Comparison of ENCODE assay signal across 8 mouse cellular contexts in the genomic region with DNA sequence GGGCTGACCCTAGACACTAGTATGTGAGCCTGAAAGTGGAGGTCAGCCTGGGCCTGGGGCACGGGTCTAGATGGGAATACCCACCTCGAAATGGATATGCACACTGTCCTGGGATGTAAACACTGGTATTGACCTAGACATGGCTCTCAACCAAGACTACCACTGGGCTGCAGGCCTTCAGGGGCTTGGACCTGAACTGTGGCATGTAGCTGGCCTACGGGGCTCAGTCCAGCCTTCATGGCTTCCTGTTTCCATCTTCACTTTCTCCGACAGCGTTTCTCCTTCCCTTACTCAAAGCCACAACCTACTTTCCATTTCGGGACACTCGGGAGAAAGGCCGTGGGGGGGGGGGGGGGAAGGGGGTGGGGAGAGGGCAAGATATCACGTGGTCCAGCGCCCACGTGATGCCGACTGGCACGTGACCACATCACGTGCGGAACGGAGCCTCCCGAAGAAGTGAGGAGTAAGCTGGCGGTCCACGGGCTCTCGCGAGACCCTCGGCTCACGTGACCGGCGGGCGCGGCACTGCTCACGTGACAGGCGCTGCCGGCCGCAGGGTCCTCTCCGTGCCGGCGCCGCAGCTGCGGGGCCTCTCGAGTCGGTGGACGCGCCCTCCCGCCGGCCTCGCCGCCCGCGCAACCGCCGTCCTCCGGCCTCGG. TPM values are rescaled to one million over a fixed set of nuclear protein-coding genes. Genes with fewer than 3 reads are reported as not detected.
DNase-seq lines count a peak whose midpoint lies in the region; ATAC-seq and TF ChIP-seq lines count a peak whose summit lies in the region.

Gene Lamp1 (plus strand): TSS at position 444 of the 659 bp plus-strand sequence.

- H3K27ac ChIP-seq in ES-Bruce4 (ENCODE audit: insufficient read depth, low read length), result no peak within 1 kb of the TSS
- H3K27ac ChIP-seq in forebrain, embryonic 13.5 days, result peak within 1 kb of the TSS; percentile 60
- H3K27ac ChIP-seq in liver, postnatal 0 days (ENCODE audit: low read depth), result peak within 1 kb of the TSS; percentile 94
- peak within 1 kb of the TSS; percentile 64 for H3K27ac ChIP-seq in neural tube, embryonic 14.5 days (ENCODE audit: low read depth, low read length)

- peak; percentile 92; the same call in 1 of the 2 replicates for TF ChIP-seq EP300 in ES-Bruce4 (IDR thresholded peaks at IDR 0.05; ENCODE audit: insufficient read depth, low read depth, low read length)
- TF ChIP-seq EP300 in liver, postnatal 0 days (IDR thresholded peaks at IDR 0.05; ENCODE audit: low read depth), result peak; percentile 78; the same call in 1 of the 2 replicates

- peak within 1 kb of the TSS; percentile 93 for H3K9ac ChIP-seq in ES-Bruce4 (ENCODE audit: low read depth, poor library complexity, severe bottlenecking)
- H3K9ac ChIP-seq in forebrain, embryonic 13.5 days, result peak within 1 kb of the TSS; percentile 99
- H3K9ac ChIP-seq in liver, postnatal 0 days (replicated peaks), result peak within 1 kb of the TSS; percentile 99
- H3K9ac ChIP-seq in neural tube, embryonic 14.5 days (replicated peaks; ENCODE audit: low read depth, low read length), result peak within 1 kb of the TSS; percentile 98

- under 1% methylated on average over 39 of the region's 50 CpGs for WGBS in forebrain, embryonic 13.5 days
- 1% methylated on average over 49 of the region's 50 CpGs for WGBS in large intestine, adult 2 months
- 1% methylated on average over 49 of the region's 50 CpGs for WGBS in liver, postnatal 0 days (ENCODE audit: insufficient replicate concordance)
- WGBS in neural tube, embryonic 14.5 days, result 1% methylated on average over 38 of the region's 50 CpGs

- H3K27me3 ChIP-seq in ES-Bruce4 (ENCODE audit: control insufficient read depth, insufficient read depth, low read length, poor library complexity, severe bottlenecking), result no peaks in the 10 kb centered on the region
- H3K27me3 ChIP-seq in forebrain, embryonic 13.5 days, result no peaks in the 10 kb centered on the region
- H3K27me3 ChIP-seq in liver, postnatal 0 days (ENCODE audit: insufficient read depth, low read length), result no peaks in the 10 kb centered on the region
- no peaks in the 10 kb centered on the region for H3K27me3 ChIP-seq in neural tube, embryonic 14.5 days (ENCODE audit: control insufficient read depth, insufficient read depth, low read length)

- ATAC-seq in cerebellum, adult (ENCODE audit: insufficient number of reproducible peaks, low FRiP score, low TSS enrichment), result peak; percentile 76
- ATAC-seq in forebrain, embryonic 13.5 days, result peak; percentile 98
- peak; percentile 91 for ATAC-seq in liver, postnatal 0 days
- ATAC-seq in neural tube, embryonic 14.5 days (ENCODE audit: low read depth), result peak; percentile 97

- H3K36me3 ChIP-seq in ES-Bruce4 (ENCODE audit: control insufficient read depth, insufficient read depth, low read length, poor library complexity, severe bottlenecking), result peaks cover 4% of the 10 kb centered on the region
- 0 out of 2 replicates have a peak, but pooled peaks cover 5% of the 10 kb centered on the region for H3K36me3 ChIP-seq in forebrain, embryonic 13.5 days (ENCODE audit: poor library complexity, severe bottlenecking)
- H3K36me3 ChIP-seq in liver, postnatal 0 days (replicated peaks; ENCODE audit: insufficient read depth, low read length), result no peaks in the 10 kb centered on the region; the same call in 1 of the 2 replicates
- no peaks in the 10 kb centered on the region for H3K36me3 ChIP-seq in neural tube, embryonic 14.5 days (ENCODE audit: control insufficient read depth, insufficient read depth, low read length)

- peak within 1 kb of the TSS; percentile 97 for H3K4me2 ChIP-seq in forebrain, embryonic 13.5 days
- H3K4me2 ChIP-seq in liver, postnatal 0 days (ENCODE audit: low read depth, low read length), result peak within 1 kb of the TSS; percentile 77
- peak within 1 kb of the TSS; percentile 89 for H3K4me2 ChIP-seq in neural tube, embryonic 14.5 days (ENCODE audit: low read depth, low read length)

- no peak for TF ChIP-seq POLR2A in ES-Bruce4 (IDR thresholded peaks at IDR 0.05; ENCODE audit: insufficient read depth, low read length)

- peak; percentile 99 to 100 for DNase-seq in heart, postnatal 10 days
- DNase-seq in large intestine, adult 2 months (ENCODE audit: low read depth, low spot score), result peak; percentile 89
- DNase-seq in liver, postnatal 0 days, result peak; percentile 98
- peak; percentile 100 for DNase-seq in testis, postnatal 10 days (ENCODE audit: low spot score)

- no peak for TF ChIP-seq CTCF in ES-Bruce4 (IDR thresholded peaks at IDR 0.05; ENCODE audit: low read depth, low read length)
- TF ChIP-seq CTCF in liver, postnatal 0 days (IDR thresholded peaks at IDR 0.05; ENCODE audit: low read depth), result no peak

- intact Hi-C loops in heart, postnatal 10 days (cut with DNase I), result loop anchor here (1.0 kb wide), 1 partner anchor 94 kb away; no protein-coding TSS in a partner anchor

- H3K9me3 ChIP-seq in ES-Bruce4 (replicated peaks; ENCODE audit: control insufficient read depth, insufficient read depth, low read length, poor library complexity, severe bottlenecking), result no peaks in the 10 kb centered on the region
- H3K9me3 ChIP-seq in forebrain, embryonic 13.5 days (replicated peaks), result no peaks in the 10 kb centered on the region
- no peaks in the 10 kb centered on the region for H3K9me3 ChIP-seq in liver, postnatal 0 days (ENCODE audit: low read length)
- no peaks in the 10 kb centered on the region for H3K9me3 ChIP-seq in neural tube, embryonic 14.5 days (ENCODE audit: control insufficient read depth, low read length)

- peak within 1 kb of the TSS; percentile 91 for H3K4me3 ChIP-seq in ES-Bruce4 (ENCODE audit: low read depth, low read length)
- peak within 1 kb of the TSS; percentile 99 for H3K4me3 ChIP-seq in forebrain, embryonic 13.5 days
- H3K4me3 ChIP-seq in liver, postnatal 0 days (ENCODE audit: low read depth, low read length), result peak within 1 kb of the TSS; percentile 93
- H3K4me3 ChIP-seq in neural tube, embryonic 14.5 days (ENCODE audit: low read depth, low read length), result peak within 1 kb of the TSS; percentile 99

- no peaks in the 10 kb centered on the region for H3K4me1 ChIP-seq in ES-Bruce4 (ENCODE audit: control insufficient read depth, insufficient read depth, low read length)
- H3K4me1 ChIP-seq in forebrain, embryonic 13.5 days, result peaks cover 29% of the 10 kb centered on the region
- peaks cover 38% of the 10 kb centered on the region for H3K4me1 ChIP-seq in liver, postnatal 0 days (ENCODE audit: insufficient read depth)
- peaks cover 8% of the 10 kb centered on the region; the same call in 1 of the 2 replicates for H3K4me1 ChIP-seq in neural tube, embryonic 14.5 days (ENCODE audit: control insufficient read depth, insufficient read depth, low read length)

RNA-seq across cellular contexts. Expression of gene Lamp1, which starts in this region (rescaled TPM):
- polyA plus RNA-seq in ES-Bruce4 (2011; ENCODE audit: insufficient read depth, insufficient read length, low read depth, missing spikeins), result 231 and 247 TPM in 2 replicates
- 194 and 201 TPM in 2 replicates for polyA plus RNA-seq in forebrain, embryonic 13.5 days (2015; fragmentation: Nextera tagmentation; extraction: Ambion mirVana)
- 100 to 1,000 TPM; 310 to 323 TPM for total RNA-seq in heart, postnatal 10 days (2021)
- polyA plus RNA-seq in large intestine, adult 2 months (2012; rRNA removed), result 411 and 537 TPM in 2 replicates
- 199 and 206 TPM in 2 replicates for polyA plus RNA-seq in liver, postnatal 0 days (2015; fragmentation: Nextera tagmentation; extraction: Ambion mirVana)
- polyA plus RNA-seq in neural tube, embryonic 14.5 days (2014; fragmentation: Nextera tagmentation; extraction: Ambion mirVana), result 288 and 319 TPM in 2 replicates
